Mouse (Mus musculus) lung, postnatal 0 days (tissue): ENCODE results near the gene Ghrh. TPM values are rescaled to one million over a fixed set of nuclear protein-coding genes. Genes with fewer than 3 reads are reported as not detected.

Experiments
- ATAC-seq: fragments of 200-750 bp; cut with Nextera tagmentation; 2 replicates; pipeline ENCODE4 v1.8.0; 2017; ENCODE audit warnings: moderate library complexity
- DNase-seq: peaks from one replicate; pipeline ENCODE4 v3.0.0-alpha.2; 2016; ENCODE audit warnings: low spot score
- H3K27ac ChIP-seq: fragments of 300-500 bp; sonication (generic); 2 replicates; pipeline ENCODE4 v1.5.1; 2014; ENCODE audit warnings: antibody characterized with exemption, mild to moderate bottlenecking, low read length, mixed read lengths
- H3K27me3 ChIP-seq: fragments of 300-500 bp; sonication (generic); replicated peaks from 2 replicates; pipeline ENCODE4 v1.6.1; 2014; ENCODE audit warnings: low read length, mixed read lengths; ENCODE audit not compliant: insufficient read depth
- H3K36me3 ChIP-seq: fragments of 300-500 bp; sonication (generic); 2 replicates; pipeline ENCODE4 v1.6.1; 2014; ENCODE audit warnings: low read length, mixed read lengths; ENCODE audit not compliant: insufficient read depth
- H3K4me1 ChIP-seq: fragments of 300-500 bp; sonication (generic); 2 replicates; pipeline ENCODE4 v1.6.1; 2014; ENCODE audit warnings: antibody characterized with exemption, low read depth, low read length, mixed read lengths; ENCODE audit not compliant: insufficient read depth
- H3K4me2 ChIP-seq: fragments of 300-500 bp; sonication (generic); replicated peaks from 2 replicates; pipeline ENCODE4 v1.6.1; 2014; ENCODE audit warnings: low read depth, mild to moderate bottlenecking, low read length, moderate library complexity, mixed read lengths
- H3K4me3 ChIP-seq: fragments of 300-500 bp; sonication (generic); 2 replicates; pipeline ENCODE4 v1.5.1; 2014; ENCODE audit warnings: low read depth, low read length
- H3K9ac ChIP-seq: fragments of 300-500 bp; sonication (generic); replicated peaks from 2 replicates; pipeline ENCODE4 v1.6.1; 2014; ENCODE audit warnings: low read depth, mild to moderate bottlenecking
- H3K9me3 ChIP-seq: fragments of 300-500 bp; sonication (generic); 2 replicates; pipeline ENCODE4 v1.6.1; 2016; ENCODE audit warnings: low read length, mixed read lengths
- CTCF ChIP-seq: IDR thresholded peaks from 2 replicates; pipeline ENCODE4 v1.5.1; 2016; ENCODE audit warnings: antibody characterized with exemption, mild to moderate bottlenecking
- EP300 ChIP-seq: IDR thresholded peaks from 2 replicates; pipeline ENCODE4 v1.6.1; 2016; ENCODE audit warnings: antibody characterized with exemption, mild to moderate bottlenecking, control low read depth
- WGBS: fragments of 180-500 bp; shearing (Covaris S2); extraction: QIAGEN DNeasy Blood & Tissue Kit; methylation state at CpG from one replicate; pipeline ENCODE4 v1.1.7; 2014; 5-methylcytosine and 5-hydroxymethylcytosine counted together
- polyA plus RNA-seq: library from polyadenylated mRNA; unstranded; fragments of >200 nt; fragmentation: Nextera tagmentation; extraction: Ambion mirVana; gene quantifications from 2 replicates; pipeline ENCODE4 v1.2.1, GENCODE M21; 2015

The Ghrh gene
- polyA plus RNA-seq, 1 experiment from 2014 or later: 0.79 TPM

- no peaks in the 10 kb centered on the region for H3K27me3 ChIP-seq
- no peak overlapping the region for H3K4me2 ChIP-seq
- H3K27ac ChIP-seq: peak overlapping the region; percentile 71
- peak; percentile 43; the same call in 1 of the 2 replicates for TF ChIP-seq EP300
- TF ChIP-seq CTCF: no peak
- H3K36me3 ChIP-seq: no peaks in the 10 kb centered on the region
- no peaks in the 10 kb centered on the region for H3K9me3 ChIP-seq
- DNase-seq (peak; percentile 82), ATAC-seq (peak; percentile 89)
- no peak overlapping the region for H3K9ac ChIP-seq
- 49% methylated on average over 3 of the region's 3 CpGs for WGBS
- peaks cover 8% of the 10 kb centered on the region; the same call in 1 of the 2 replicates for H3K4me1 ChIP-seq
- H3K4me3 ChIP-seq: no peak overlapping the region
These were observed 26.4 kb upstream of the Ghrh start for GRCm38 (mm10) chr2:157373681-157374080.

GRCm38 (mm10) chr2:157371696-157372095 is 24.4 kb upstream of the Ghrh start:
- 51% methylated on average over 6 of the region's 6 CpGs for WGBS

GRCm38 (mm10) chr2:157367991-157368390 is 20.7 kb upstream of the Ghrh start:
- Histone ChIP-seq H3K4me2 (peak overlapping the region; percentile 88), H3K4me1 (peaks cover 7% of the 10 kb centered on the region; the same call in 1 of the 2 replicates), H3K4me3 (peak overlapping the region; percentile 72), H3K27me3 (no peaks in the 10 kb centered on the region), H3K9ac (peak overlapping the region; percentile 92), H3K36me3 (no peaks in the 10 kb centered on the region), H3K9me3 (no peaks in the 10 kb centered on the region), H3K27ac (peak overlapping the region; percentile 94)
- 1% methylated on average over 13 of the region's 13 CpGs for WGBS
- ATAC-seq (peak; percentile 20), DNase-seq (peak; percentile 34)
- TF ChIP-seq CTCF: no peak
- no peak for TF ChIP-seq EP300

More at GRCm38 (mm10) chr2:157371696-157372095, 24.4 kb upstream of the Ghrh start:
- TF ChIP-seq CTCF (no peak), EP300 (no peak)
- Histone ChIP-seq H3K4me2 (no peak overlapping the region), H3K4me3 (no peak overlapping the region), H3K9me3 (no peaks in the 10 kb centered on the region), H3K4me1 (peaks cover 8% of the 10 kb centered on the region; the same call in 1 of the 2 replicates), H3K27me3 (no peaks in the 10 kb centered on the region), H3K27ac (peak overlapping the region; percentile 71; the same call in 1 of the 2 replicates), H3K36me3 (no peaks in the 10 kb centered on the region), H3K9ac (no peak overlapping the region)
- DNase-seq (no peak), ATAC-seq (no peak)

- ATAC-seq (peak; percentile 94), DNase-seq (peak; percentile 91)
- H3K4me3 ChIP-seq: peak within 1 kb of the TSS; percentile 72
- H3K9ac ChIP-seq: peak within 1 kb of the TSS; percentile 92
- no peaks in the 10 kb centered on the region for H3K36me3 ChIP-seq
- peaks cover 1% of the 10 kb centered on the region; the same call in 1 of the 2 replicates for H3K4me1 ChIP-seq
- H3K27me3 ChIP-seq: no peaks in the 10 kb centered on the region
- TF ChIP-seq EP300 (no peak), CTCF (no peak)
- no peaks in the 10 kb centered on the region for H3K9me3 ChIP-seq
- H3K27ac ChIP-seq: peak within 1 kb of the TSS; percentile 94
- 3% methylated on average over 42 of the region's 42 CpGs for WGBS
- peak within 1 kb of the TSS; percentile 88 for H3K4me2 ChIP-seq
These were observed 20.0 kb upstream of the Ghrh start, which contains the start of gene Manbal for GRCm38 (mm10) chr2:157367184-157367893. Gene Manbal, plus strand, starts transcription at chr2:157367594.

- DNase-seq (peak; percentile 19), ATAC-seq (no peak)
- WGBS: 69% methylated on average over 9 of the region's 9 CpGs
- H3K9ac ChIP-seq: no peak overlapping the region
- H3K27ac ChIP-seq: 0 out of 2 replicates have a peak overlapping the region, but pooled peaks have one; percentile 94
- H3K4me3 ChIP-seq: no peak overlapping the region
- TF ChIP-seq CTCF (no peak), EP300 (no peak)
- no peaks in the 10 kb centered on the region for H3K9me3 ChIP-seq
- no peaks in the 10 kb centered on the region for H3K27me3 ChIP-seq
- H3K36me3 ChIP-seq: no peaks in the 10 kb centered on the region
- peak overlapping the region; percentile 88; the same call in 1 of the 2 replicates for H3K4me2 ChIP-seq
- H3K4me1 ChIP-seq: no peaks in the 10 kb centered on the region
These were observed 19.5 kb upstream of the Ghrh start for GRCm38 (mm10) chr2:157366762-157367161.

- Histone ChIP-seq H3K27ac (no peak overlapping the region), H3K9ac (no peak overlapping the region), H3K27me3 (no peaks in the 10 kb centered on the region), H3K4me1 (no peaks in the 10 kb centered on the region), H3K4me3 (no peak overlapping the region), H3K36me3 (no peaks in the 10 kb centered on the region), H3K9me3 (no peaks in the 10 kb centered on the region), H3K4me2 (no peak overlapping the region)
- DNase-seq: no peak
- no peak for ATAC-seq
- TF ChIP-seq EP300: no peak
- TF ChIP-seq CTCF: no peak
- 75% methylated on average over 3 of the region's 3 CpGs for WGBS
These were observed 15.7 kb upstream of the Ghrh start for GRCm38 (mm10) chr2:157363031-157363430.
